9 mouse cellular contexts compared by ENCODE assay signal in the genomic region with DNA sequence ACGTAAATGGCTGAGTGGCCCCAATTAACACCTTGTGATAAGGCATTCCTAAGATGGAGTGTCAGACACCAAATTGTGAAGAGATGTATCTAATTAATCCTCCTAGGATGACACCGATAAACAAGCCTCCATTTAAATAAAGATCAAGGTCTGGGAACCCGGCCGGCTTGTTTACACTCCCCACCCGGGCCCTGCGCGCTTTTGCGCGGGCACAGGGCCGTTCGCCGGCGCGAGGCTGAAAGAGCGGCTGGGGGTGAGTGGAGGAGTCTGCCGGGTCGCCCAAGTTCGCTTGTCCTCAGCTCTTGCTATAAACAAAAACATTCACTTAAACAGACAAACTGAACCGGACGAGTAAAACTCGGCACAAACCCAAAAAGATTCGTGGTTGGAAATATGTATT. TPM values are rescaled to one million over a fixed set of nuclear protein-coding genes. Genes with fewer than 3 reads are reported as not detected.
A peak's percentile ranks its signal among the peaks of the same experiment; 100 is the strongest.
DNase-seq lines count a peak whose midpoint lies in the region; ATAC-seq and TF ChIP-seq lines count a peak whose summit lies in the region.
"Had no signal": no experiment of that assay in that cellular context is flagged by ENCODE, and none has a peak within 500 bp of the region (broad histone marks: within the 10 kb centered on the region; RNA-seq: fewer than 3 reads in every experiment).

No protein-coding gene starts in this region.

- H3K4me1 ChIP-seq in spleen, adult 2 months (ENCODE audit: control insufficient read depth, insufficient read depth, insufficient read length), result peaks cover 5% of the 10 kb centered on the region
- H3K4me1 ChIP-seq in liver, embryonic 12.5 days, result peaks cover 18% of the 10 kb centered on the region; the same call in 1 of the 2 replicates

- no peak overlapping the region for H3K27ac ChIP-seq in spleen, adult 2 months (ENCODE audit: insufficient read depth, low read length)
- H3K27ac ChIP-seq in liver, embryonic 12.5 days, result no peak overlapping the region

- no peak for TF ChIP-seq CTCF in spleen, adult 2 months (IDR thresholded peaks at IDR 0.05; ENCODE audit: extremely low read depth, insufficient read depth, insufficient read length, insufficient replicate concordance)

- peak overlapping the region; percentile 57 for H3K4me2 ChIP-seq in liver, embryonic 12.5 days

- 0 out of 2 replicates have a peak overlapping the region, but pooled peaks have one; percentile 17 for H3K4me3 ChIP-seq in spleen, adult 2 months (ENCODE audit: extremely low read depth, insufficient read depth, insufficient read length)
- H3K4me3 ChIP-seq in liver, embryonic 12.5 days, result peak overlapping the region; percentile 36

- no peak for ATAC-seq in liver, embryonic 12.5 days

- no peaks in the 10 kb centered on the region for H3K36me3 ChIP-seq in spleen, adult 2 months (ENCODE audit: control insufficient read depth, insufficient read depth, low read length)
- no peaks in the 10 kb centered on the region for H3K36me3 ChIP-seq in liver, embryonic 12.5 days

- no peaks in the 10 kb centered on the region for H3K9me3 ChIP-seq in liver, embryonic 12.5 days (replicated peaks)

- no peak for TF ChIP-seq POLR2A in spleen, adult 2 months (IDR thresholded peaks at IDR 0.05; ENCODE audit: low read depth, low read length)

- H3K27me3 ChIP-seq in spleen, adult 2 months (ENCODE audit: control insufficient read depth, insufficient read depth, low read length), result peaks cover 16% of the 10 kb centered on the region
- H3K27me3 ChIP-seq in liver, embryonic 12.5 days (replicated peaks), result peaks cover 98% of the 10 kb centered on the region
- H3K27me3 ChIP-seq: CH12.LX had no signal

- DNase-seq in cerebellum, adult 8-10 months, result peak; percentile 44
- DNase-seq in cerebellum, adult 9-10 months, result no peak
- no peak for DNase-seq in spleen, adult 2 months (ENCODE audit: low read depth in 1 of 2, low spot score in 2 of 2)
- DNase-seq in spleen, postnatal 36 days (ENCODE audit: low spot score in 2 of 2), result no peak
- no peak for DNase-seq in right cerebral cortex, postnatal 14 days
- no peak for DNase-seq in layer of hippocampus, adult 9-11 months
- DNase-seq in layer of hippocampus, adult 8-10 months (ENCODE audit: low spot score in 2 of 2), result no peak

- WGBS in spleen, adult 2 months, result 2% methylated on average over 22 of the region's 22 CpGs
- 2% methylated on average over 22 of the region's 22 CpGs for WGBS in liver, embryonic 12.5 days (ENCODE audit: insufficient replicate concordance)

- H3K9ac ChIP-seq in liver, embryonic 12.5 days, result no peak overlapping the region

RNA-seq across cellular contexts. Expression of gene Eomes, which starts 9.6 kb away (rescaled TPM):
- 6.0 and 10.3 TPM in 2 replicates for polyA plus RNA-seq in spleen, adult 2 months (2012; rRNA removed)
- not detected in 2 replicates for polyA plus RNA-seq in liver, embryonic 12.5 days (2016; fragmentation: Nextera tagmentation; extraction: Ambion mirVana)
- total RNA-seq in layer of hippocampus, adult 8-10 months (2022), result under 1 TPM in 2 of 4 experiments, not detected in 2; 0.12 to 0.20 TPM
- total RNA-seq: CH12.LX had no signal

RNA-seq across cellular contexts. Expression of gene Golga4, which starts 18.4 kb away (rescaled TPM):
- 5.1 and 7.2 TPM in 2 replicates for polyA plus RNA-seq in spleen, adult 2 months (2012; rRNA removed)
- polyA plus RNA-seq in liver, embryonic 12.5 days (2016; fragmentation: Nextera tagmentation; extraction: Ambion mirVana), result 27.5 and 28.2 TPM in 2 replicates
- total RNA-seq in layer of hippocampus, adult 8-10 months (2022), result 100 to 1,000 TPM in 1 of 4 experiments, 10 to 100 TPM in 3; 89.7 to 102 (median 93.2) TPM
